Mouse (Mus musculus) c-Kit-positive CD71-positive TER-119-positive erythroid progenitor cells, embryonic 14.5 days (primary cell): ENCODE results near the gene Furin.

Source experiments
- DNase-seq: peaks from one replicate; pipeline ENCODE4 v3.0.0-alpha.2; 2013; ENCODE audit warnings: low spot score

Furin gene

DNA sequence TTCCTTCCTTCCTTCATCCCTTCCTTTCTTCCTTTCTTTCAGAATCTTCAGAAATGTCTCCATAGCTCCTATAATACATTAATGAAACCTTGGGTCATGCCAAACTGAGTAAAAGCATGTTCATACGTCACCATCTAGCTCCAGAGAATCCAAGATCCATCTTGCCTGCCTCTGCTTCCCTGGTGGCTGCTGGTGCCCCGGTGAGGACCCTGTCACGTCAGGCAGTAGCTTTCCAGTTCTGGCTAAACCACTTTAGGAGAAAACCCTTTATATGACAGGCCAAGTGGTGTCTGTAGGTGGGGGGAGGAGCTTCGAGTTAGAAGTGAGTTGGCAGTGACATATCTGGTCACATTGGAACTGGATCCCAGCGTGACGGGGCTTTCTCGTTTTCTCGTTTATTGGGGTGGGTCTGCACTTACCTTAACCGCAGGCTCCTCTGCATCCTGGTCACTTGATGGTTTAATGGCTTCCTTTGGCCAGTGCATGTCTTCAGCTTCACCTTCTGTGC lies at the start of gene Furin:
Gene Furin, minus strand, starts transcription at position 249 of the 508 bp plus-strand sequence.
- DNase-seq = no peak

GRCm38 (mm10) chr7:80454786-80455185 lies 49.5 kb upstream of the Furin start:
- no peak for DNase-seq

DNA sequence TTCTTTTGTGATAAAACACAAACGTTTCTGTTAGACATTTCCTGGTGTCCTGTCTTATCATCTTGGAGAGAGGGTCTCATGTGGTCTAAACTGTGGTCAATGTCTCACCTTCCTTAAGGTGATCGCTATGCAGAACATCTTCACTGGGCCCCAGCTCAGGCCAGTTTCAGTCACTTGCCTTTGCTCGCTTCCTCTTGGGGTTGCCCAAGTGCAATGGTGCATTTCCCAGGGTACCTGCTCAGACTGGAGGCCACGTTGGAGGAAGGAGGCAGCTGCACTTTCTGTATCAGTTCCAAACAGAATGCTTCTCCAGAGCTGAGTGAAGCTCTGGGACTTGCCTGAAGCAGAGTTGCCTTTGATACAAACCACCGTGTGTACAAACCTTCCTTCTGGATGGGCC lies 48.8 kb upstream of the Furin start:
- no peak for DNase-seq

- DNase-seq = no peak
Measured at GRCm38 (mm10) chr7:80453121-80453520, 47.9 kb upstream of the Furin start.

GRCm38 (mm10) chr7:80452241-80452640 lies 47.0 kb upstream of the Furin start:
- no peak for DNase-seq

DNA sequence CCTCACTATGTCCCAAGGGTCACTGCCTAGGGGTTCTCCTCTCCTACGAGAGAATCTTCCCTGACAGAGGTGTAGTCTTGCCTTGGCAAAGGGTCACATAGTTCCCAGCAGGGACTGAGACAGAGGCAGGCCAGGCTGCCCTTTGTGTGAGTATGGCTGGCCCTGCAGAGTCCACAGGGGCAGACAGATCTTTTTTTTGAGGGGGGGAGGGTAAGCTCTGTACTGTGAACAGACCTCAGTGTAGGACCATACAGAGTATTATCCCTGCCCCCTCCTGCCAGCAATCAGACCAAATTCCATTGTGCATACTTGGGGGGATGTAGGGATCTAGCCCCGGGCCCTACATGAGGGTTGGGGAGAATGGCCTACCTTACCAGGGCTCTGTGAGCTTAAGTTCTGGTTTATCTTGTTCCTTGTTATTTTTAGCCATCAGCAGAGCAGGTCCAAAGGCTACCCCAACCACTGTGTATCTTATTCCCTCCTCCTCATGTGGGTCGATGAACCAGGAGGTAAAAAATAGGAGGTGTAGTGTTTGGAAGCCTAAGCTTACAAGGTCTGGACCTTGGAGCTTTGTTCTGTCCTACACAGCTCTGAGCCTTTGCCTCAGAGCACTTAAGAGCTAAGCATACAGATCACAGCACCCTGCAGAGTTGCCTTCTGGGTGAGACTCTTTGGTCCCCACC lies 46.5 kb upstream of the Furin start:
- no peak for DNase-seq

- DNase-seq = no peak
Measured at GRCm38 (mm10) chr7:80450354-80450753, 45.1 kb upstream of the Furin start.

GRCm38 (mm10) chr7:80449620-80450091 lies 44.4 kb upstream of the Furin start:
- no peak for DNase-seq

DNA sequence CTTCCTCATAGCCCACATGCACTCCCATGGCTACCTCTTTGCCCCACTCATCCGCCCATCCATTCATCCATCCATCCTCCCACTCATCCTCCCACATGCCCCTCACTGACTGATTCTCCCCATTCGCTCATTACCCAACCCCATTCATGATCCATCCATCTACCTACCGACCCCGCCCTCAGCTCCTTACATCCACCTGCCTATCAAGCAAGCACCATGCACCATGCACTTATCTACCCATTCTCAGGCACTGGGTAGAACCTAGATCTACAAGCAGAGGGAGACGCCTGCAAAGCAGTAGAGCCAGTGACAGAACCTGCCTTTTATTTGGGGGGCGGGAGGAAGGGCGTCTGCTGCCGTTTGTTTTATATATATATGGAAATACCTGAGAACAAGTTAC lies 42.1 kb upstream of the Furin start:
- peak; percentile 77 for DNase-seq

- DNase-seq = no peak
Measured at GRCm38 (mm10) chr7:80446221-80446878, 41.1 kb upstream of the Furin start.

DNA sequence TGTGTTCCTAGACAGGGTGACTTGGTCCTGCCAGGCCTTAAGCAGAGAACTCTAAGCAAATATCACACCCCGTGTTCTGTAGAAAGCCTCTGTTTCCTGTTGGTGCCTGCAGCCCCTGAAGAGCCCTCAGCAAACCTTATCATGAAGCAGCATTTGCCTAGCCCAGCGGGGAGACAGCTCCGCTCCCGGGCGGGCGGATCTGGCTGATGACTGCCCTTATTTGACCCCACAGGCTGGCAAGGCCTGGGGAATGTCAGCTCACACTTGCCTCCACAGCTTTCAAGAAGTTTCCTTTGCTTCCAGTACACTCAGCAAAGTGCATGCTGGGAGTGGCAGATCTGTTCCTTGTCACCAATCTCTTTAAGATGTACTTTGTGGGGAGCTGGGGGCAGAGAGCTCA lies 40.3 kb upstream of the Furin start:
- peak; percentile 82 for DNase-seq

GRCm38 (mm10) chr7:80444401-80445249 lies 39.4 kb upstream of the Furin start:
- DNase-seq = peak; percentile 40

- DNase-seq = no peak
Measured at GRCm38 (mm10) chr7:80443124-80443523, 37.9 kb upstream of the Furin start.

DNA sequence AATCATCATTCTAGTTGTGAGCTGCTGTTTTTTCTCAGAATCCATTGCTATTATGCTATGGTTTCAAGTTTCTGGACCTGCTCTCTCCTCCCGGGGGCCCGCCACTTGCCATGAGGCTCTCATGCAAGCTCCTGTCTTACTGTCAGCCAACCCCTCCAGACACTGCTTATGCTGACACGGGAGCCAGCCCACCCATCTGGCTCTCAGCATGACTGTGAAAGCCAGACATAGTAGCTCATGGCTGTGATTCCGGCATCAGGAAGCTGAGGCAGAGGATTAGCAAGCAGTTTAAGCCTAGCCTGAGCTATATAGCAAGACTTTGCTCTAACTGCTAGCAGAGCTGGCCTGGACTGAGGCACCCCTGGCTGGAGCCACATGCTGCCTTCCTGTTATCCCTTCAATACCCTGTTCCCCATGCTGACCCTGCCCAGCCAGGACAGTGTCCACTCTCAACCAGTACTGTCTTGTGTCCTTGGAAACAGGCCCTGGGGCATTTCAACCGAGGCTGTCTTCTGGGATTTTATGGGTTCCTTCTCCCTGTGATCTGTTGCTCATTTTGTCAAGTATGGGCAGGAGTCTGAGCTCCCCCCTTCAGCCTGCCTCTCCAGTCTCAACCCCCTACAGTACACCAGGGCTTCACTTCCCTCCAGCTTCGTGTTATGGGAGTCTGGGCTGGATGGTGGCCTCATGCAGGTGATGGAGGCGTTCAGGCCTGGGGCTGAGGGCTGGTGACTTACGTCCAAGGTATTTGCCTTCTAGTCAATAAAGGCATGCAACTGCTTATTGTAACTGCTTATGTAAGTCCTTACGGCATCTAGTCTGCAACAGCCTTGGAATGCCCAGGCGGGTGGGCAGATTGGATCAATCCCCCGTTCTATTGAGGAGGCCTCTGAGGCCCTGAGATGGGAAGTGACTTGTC lies 37.0 kb upstream of the Furin start:
- DNase-seq = no peak

DNA sequence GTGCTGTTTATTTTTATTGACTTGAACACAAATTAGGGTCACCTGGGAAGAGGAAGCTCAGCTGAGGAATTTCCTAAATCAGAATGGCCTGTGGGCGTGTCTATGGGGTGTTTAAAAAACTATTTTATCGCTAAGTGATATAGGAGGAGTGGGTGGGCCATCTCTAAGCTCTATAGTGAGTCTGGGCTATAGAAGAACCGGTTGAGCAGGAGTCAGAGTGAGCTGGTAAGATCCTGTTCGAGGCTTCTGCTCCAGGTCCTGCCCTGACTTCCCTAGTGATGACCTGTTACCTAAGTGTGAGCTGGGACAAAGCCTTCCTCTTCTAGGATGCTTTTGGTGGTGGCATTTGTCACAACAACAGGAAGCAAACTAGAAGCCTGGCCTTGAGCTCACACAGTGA lies 35.4 kb upstream of the Furin start:
- no peak for DNase-seq

GRCm38 (mm10) chr7:80439789-80440488 lies 34.7 kb upstream of the Furin start:
- no peak for DNase-seq

DNA sequence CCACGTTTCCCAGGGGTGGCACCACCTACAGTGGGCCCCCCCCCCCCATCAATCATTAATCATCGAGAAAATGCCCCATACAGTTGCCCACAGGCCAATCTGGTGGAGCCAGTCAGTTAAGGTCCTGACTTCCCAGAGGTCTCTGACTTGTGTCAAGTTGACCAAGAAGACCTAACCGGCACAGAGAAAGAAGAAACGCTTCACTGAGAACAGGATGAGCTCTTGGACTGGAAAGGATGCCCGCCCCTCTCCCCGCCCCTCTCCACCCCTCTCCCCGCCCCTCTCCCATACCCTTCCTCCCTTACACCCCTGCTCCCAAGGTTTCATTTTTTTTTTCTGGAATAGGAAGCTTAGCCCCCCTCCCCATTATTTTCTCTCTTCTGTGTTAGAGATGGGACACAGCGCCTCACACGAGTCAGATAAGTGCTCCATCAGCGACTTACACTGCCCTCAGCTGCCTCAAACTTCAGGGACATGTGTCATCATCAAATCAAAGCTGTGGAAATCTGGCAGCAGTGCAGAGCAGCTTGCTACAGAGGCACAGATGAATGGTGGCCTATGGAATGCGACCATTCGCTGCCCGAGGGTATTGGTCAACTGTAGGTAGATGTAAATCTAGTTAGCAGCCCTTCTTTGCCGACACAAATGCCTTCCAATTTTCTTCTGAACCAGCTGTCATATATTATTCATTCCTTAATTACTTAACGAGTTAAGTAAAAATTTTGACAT lies 34.0 kb upstream of the Furin start:
- DNase-seq = no peak

- no peak for DNase-seq
Measured at GRCm38 (mm10) chr7:80436571-80436970, 31.3 kb upstream of the Furin start.

GRCm38 (mm10) chr7:80435594-80435993 lies 30.4 kb upstream of the Furin start:
- DNase-seq = no peak

DNA sequence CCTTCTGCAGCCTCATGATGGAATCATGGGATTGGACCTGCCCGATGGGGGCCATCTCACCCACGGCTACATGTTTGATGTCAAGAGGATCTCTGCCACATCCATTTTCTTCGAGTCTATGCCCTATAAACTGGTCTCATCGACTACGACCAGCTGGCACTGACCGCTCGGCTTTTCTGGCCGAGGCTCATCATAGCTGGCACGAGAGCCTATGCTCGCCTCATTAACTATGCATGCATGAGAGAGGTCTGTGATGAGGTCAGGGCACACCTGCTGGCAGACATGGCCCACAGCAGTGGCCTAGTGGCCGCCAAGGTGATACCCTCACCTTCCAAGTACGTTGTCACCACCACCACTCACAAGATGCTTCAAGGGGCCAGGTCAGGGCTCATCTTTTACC lies 24.4 kb upstream of the Furin start:
- DNase-seq = no peak
